Mouse (Mus musculus) cerebellum, adult 2 months (tissue): ENCODE measurements around the gene Ppm1m.

ENCODE experiments used
- CTCF ChIP-seq: fragments of 200-500 bp; IDR thresholded peaks from 2 replicates; pipeline ENCODE4 v1.5.1; 2011; ENCODE audit warnings: low read depth, mild to moderate bottlenecking, control low read depth, low read length, moderate library complexity, borderline replicate concordance; ENCODE audit not compliant: insufficient read depth
- POLR2A ChIP-seq: fragments of 200-500 bp; IDR thresholded peaks from 2 replicates; pipeline ENCODE4 v1.6.1; 2011; ENCODE audit warnings: low read length, control low read depth, borderline replicate concordance; ENCODE audit not compliant: insufficient read depth

DNA sequence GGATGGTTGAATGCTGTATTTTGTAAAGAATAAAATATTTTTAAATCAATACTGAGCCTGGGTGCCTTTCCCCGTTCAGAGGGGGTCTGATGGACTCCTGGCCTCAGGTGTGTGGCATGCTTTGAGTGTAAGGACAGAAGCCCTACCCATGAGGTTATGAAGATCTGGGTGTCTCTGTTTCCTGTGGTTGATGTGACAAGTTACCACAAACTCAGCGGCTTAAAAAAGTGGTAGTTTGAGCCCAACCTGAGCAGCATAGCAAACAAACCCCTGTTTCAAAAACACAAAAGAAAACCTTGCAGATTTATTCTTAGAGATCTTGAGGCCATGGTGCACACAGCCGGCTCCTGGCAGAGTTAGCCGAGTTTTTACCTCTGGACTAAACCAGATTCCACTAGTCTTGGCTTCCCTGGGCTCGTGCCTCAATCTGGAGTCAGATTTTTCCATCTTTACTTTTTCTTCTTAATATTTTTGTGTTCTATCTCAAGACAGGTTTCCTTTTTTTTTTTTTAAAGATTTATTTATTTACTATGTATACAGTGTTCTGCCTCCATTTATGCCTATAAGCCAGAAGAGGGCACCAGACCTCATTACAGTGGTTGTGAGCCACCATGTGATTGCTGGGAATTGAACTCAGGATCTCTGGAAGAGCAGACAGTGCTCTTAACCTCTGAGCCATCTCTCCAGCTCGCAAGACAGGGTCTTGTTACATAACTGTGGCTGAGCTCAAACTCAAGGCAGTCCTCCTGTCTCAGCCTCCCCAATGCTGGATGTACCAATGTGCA is 16.0 kb upstream of the Ppm1m start:
- no peak for TF ChIP-seq CTCF
- no peak for TF ChIP-seq POLR2A
